Mouse (Mus musculus): Measurements from ENCODE around the gene Slc31a2.

Slc31a2 gene

DNA sequence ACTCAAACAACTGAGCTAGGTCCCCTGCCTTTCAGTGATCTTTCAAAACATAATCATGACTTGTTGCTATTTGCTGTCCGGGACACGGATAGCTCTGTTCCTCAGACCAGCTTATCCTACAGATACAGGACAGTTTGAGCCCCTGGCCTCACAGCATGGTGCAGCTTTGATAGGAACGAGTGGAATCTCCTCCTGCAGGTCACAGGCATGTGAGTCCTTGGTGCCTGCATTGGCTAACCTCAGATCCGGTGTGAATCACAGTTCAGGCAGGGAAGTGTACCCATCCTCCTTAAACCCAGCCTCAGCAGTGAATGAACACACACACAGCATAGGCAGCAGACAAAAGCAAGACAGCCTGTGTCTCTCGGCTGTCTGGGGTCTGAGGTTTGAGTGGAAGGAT lies 19.0 kb downstream of the Slc31a2 start:
- no peak for DNase-seq (ENCODE audit: low spot score in 2 of 2)

DNA sequence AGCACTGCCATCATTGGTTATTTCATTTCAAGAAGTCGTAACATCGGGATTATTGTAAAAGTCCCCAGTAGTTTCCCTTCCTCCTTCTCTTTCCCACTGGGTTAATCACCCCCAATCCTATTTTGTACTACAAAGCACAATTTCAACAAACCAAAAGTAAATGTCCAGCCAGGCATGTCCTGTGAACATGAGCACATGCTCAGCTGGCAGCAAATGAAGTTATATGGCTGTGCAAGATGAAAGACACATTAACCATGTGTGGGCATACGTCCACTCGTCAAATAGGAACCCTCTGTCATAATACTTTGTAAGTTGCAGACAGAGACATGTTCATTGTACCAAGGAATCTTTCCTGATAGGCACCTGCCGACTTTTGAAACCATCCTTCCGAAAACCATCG lies 20.6 kb downstream of the Slc31a2 start:
- no peak for DNase-seq (ENCODE audit: low spot score in 2 of 2)

DNA sequence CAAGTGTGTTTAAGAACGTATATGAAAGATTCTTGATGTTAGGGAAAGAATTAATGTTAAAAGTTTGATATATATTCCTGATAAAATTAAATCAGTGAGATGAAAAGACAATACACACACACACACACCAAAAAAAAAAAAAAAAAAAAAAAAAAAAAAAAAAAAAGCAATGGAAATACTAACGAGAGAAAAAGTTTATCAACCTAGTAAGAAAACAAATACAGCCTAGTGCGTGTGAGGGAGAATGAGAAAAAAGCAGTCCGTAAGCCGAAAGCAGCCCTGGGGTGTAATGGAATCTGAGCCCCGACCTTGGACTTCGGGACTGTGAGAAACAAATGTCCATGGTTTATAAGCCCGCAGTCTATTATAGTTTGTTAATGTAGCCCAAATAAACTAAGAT lies 23.2 kb downstream of the Slc31a2 start:
- DNase-seq (ENCODE audit: low spot score in 2 of 2): no peak

DNA sequence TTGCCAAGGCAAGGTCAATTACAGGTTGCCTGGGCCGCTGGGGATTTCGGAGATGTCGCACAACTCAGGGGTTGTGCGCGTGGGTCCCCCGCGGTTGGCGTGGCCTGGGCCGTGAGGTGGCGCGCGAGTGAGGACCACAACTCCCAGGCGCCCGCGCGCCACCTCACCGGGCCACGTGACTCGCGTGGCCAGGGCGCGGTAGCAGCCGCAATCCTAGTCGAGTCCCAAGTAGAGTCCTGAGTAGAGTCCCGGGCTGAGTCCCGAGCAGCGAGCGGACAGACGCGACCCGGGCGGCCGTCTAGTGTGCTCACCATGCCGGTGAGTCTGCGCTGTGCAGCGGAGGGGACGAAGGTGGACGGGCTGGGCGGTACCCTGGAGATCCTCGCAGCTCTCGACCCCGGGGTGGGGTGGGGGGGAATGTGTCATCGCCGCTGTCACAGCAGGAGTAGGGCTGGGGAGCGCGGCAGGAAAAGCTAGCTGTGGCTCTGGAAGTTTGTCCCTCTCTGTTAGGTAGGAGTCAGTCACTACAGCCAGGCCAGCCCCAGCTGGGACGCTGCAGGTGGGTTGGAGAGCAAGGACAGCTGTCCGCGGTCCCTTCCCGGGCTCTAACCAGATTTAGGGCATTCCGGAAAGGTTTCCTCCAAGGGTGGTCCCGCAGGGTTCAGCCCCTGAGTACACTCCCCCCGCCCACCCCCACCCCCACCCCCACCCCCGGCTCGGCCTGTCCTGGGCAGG lies 24.1 kb downstream of the Slc31a2 start:
- DNase-seq (ENCODE audit: low spot score in 2 of 2): peak; percentile 81 to 83

DNA sequence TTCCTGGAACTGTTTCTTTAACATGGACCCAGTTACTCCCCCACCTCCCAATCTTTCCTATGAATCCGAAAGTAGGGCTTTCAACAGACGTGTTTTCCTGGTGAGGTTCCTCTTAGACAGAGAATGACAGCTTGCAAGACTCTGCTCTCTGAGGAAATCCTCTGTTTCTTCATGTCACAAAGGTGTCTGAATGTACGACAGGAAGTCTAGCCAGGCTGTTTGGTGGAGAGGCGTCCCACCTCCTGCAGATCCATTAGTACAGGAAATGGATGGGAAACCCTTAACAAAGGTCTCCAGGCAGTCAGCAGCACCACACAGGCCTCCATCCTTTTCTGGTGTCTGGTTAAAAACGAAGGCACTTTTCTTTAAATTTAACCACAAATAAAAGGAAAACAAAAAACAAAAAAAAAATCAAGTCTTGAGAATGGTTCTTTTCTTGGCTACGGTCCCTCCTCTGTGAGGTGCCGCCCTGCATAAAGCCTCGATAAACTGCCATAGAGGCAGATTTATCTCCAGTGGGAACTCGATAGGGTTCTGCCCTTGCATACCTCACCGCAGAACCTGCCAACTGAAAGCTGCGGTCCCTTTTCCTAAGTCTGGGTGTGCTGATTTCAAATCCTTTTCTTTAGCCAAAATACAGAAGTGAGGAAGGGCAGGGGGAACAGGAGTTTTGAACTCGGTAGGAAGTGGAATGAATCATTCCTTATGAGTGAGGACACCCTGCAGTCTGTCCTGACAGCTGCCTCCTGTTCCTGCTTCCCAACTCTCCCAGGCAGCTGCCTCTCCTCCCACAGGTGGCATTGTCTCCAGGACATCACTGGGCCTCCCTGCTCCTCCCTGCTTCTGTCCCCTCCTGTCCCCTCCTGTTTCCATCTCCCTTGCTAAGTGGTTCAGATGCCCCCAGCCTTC lies 24.9 kb downstream of the Slc31a2 start:
- DNase-seq (ENCODE audit: low spot score in 2 of 2): no peak

DNA sequence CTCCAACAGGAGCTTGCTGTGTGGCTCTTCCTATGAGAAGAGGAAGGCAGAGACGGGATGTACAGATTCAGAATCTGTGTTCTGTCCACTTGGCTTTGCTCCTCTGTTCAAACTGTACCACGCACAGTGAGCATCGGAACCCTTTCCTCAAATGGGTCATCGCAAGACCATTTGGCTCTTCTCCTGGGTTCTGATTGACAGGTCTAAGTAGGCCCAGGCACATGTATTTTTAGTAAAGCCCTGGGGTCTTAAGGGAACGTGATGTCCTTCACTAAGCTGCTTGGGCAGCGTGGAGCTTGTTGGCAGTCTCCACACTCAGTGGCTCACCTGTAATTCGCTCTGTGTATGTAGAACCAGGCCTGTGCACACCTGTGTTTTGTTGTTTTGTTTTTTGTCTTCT lies 26.9 kb downstream of the Slc31a2 start:
- no peak for DNase-seq (ENCODE audit: low spot score in 2 of 2)

DNA sequence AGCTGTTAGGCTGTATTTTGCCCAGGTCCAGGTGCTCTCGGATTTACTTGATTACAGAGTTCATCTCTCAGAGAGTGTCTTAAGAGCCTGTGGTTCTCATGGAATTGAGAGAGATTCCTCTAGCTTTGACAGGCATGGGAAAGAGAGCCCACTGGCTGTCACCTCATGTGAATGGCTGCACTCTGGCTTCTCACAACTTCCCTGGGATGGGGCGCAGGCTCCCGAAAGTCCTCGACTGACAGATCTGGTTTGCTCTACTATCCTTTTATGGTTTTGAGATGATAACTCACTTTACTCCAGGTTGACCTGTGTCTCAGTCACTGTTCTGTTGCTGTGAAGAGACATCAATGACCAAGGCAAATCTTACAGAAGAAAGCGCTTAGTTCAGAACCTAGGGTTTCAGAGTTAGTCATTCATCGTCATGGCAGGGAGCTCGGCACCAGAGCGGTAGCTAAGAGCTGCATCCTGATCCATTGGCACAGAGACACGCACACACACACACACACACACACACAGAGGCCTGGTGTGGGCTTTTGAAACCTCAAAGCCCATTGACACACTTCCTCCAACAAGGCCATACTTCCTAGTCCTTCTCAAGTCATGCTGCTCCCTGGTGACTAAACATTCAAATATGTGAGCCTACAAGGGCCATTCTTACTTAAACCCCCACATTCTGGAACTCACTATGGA lies 28.6 kb downstream of the Slc31a2 start:
- peak in 1 of 2 experiments; percentile 1 for DNase-seq (ENCODE audit: low spot score in 2 of 2)

DNA sequence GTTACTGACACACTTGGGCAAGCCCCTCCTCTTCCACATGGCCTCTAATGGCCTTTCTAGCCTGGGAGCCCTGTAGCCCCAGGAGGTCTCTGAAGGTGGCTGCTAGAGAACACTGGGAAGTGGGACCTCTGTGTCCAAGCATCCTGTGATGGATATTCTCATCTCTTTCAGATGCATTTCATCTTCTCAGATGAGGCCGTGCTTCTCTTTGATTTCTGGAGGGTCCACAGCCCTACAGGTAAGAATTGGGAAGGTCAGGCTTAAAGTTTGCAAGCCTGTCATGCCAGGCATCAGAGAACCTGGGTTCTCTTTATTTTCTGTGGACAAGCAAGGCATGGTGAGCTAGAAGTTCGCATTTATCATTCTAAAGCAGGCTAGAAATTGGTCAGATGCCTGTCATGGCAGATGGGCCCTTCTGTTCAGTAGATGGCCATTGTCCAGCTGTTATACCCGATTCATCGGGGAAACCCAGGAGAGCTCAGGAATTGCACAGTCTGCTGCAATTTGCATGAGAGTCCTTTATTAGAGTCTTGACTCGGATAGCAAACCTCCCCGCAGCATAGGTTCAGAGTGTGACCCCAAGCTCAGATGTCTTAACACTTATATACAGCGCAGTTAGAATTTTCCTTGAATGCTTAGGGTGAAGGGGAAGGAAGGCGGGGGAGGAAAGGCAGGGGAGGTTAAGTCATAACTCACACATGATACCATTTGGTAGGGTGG lies 30.3 kb downstream of the Slc31a2 start:
- DNase-seq (ENCODE audit: low spot score in 2 of 2): no peak

DNA sequence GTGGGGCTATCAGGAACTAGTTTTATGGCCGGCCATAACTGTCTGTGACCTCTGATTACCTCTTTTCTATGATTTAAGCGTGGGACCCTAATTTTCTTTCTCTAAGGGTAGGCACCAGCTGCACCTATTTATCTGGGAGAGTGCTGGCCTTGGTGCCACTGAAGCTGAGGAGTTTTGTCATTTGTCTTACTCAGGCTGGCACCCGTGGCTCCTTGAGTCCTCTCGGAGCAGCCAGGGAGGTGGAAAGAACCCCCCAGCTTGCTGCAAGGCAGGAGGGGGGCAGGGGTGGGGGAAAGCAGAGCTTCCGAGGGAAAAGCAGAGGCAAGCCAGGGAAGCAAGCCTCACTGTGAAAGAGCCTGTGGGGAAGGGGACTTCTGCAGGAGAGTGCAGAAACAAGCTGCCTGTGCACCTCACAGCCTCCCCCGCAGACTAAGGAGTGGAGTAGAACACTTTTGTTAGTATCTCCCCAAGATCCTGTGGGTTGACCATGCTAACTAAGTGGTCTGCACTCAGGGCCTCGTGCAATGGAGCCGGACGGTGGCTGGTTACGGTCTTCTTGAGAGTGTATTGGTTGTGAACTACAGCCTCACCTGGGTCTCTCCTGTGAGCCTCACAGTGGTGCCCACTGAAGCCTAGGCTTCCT lies 31.0 kb downstream of the Slc31a2 start:
- DNase-seq (ENCODE audit: low spot score in 2 of 2): peak in 1 of 2 experiments; percentile 49

DNA sequence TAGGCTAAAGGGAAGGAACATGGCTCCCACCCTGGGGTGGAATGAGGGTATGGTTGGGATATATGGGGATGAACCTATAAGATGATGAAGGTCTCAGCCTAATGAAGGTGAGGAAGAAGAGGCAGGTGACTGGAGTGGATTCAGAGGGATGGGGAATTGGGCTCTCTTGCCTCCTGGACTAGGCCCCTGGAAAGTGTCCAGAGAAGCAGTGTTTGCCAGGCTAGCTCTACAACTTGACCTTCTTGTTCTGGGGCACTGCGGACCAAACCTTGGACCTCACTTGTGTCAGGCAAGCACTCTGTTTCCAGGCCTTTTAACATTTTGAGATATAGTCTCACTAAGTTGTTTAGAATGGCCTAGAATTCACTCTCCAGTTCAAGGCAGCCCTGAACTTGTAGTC lies 32.4 kb downstream of the Slc31a2 start:
- DNase-seq (ENCODE audit: low spot score in 2 of 2): no peak

DNA sequence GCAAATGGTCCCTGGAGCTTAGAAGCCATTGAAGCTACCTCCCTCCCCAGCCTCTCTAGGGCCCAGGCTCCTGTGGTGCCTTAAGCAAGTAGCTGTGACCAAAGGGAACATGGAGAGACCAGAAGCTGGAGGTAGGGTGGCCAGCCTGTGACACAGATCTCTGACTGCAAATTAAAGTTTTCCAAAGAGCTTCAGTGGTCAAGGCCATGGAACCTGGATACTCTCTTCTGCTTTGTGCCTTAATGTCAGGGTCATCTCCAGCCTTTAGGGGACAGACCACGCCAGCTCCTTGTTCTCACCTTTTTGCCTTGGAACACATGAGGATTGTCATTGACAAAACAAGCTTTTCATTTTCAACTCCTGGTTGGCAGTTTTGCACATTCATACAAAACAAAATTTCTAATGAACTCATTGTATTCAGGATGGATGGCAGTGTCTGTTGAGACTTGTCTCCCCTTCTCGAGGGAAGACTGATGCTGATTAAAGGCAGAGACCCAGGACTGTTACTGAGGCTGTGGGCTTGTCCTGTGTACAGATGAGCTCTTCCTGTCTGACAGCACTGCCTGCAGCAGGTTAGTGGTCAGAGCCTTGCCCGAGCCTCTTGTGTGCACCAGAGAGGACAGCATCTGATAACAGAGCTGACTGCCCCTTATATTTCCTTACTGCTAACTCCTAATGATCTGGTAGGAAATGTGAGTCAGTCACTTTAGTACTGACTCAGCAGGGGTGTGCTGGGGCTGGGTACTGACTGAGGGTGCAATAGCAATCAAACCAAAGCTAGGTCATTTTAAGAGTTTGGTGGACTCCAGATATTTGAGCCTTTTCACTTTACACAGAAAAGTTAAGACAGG lies 35.1 kb downstream of the Slc31a2 start:
- no peak for DNase-seq (ENCODE audit: low spot score in 2 of 2)

DNA sequence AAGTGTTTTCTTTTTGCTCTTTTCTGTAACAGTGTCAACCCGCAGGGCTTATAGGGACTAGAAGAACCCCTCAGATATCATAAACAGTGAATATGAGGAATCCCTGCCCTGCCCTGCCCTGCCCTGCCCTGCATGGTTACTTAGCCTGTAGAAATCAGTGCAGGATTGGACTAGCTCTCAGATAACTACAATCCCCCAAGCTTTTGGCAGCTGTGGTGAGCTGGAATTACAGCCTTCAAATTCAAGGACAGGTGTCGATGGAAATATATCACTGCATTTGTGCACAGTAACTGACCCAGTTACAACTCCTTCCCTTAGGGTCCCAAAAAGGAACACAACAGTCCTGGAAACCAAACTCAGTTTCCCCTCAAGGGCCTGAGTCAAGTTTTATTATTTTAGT lies 37.6 kb downstream of the Slc31a2 start:
- no peak for DNase-seq (ENCODE audit: low spot score in 2 of 2)

DNA sequence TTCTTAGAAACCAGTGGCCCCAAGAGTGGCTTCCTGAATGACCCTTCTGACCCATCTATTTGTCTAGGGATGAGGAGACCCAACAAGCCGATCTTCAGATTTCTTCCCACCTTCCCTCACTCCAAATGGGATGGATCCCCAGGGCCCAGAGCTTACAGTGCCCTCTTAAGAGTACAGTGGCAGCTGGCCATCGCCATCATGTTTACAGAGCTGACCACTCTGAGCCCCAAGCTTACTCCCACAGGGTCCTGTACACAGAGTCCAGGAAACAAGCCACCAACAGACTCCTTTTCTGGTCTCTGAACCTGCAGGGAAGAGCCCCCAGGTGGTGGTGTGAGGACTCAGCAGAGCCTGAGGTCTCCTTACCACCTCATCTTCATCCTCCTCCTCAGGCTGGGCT lies 40.4 kb downstream of the Slc31a2 start:
- no peak for DNase-seq (ENCODE audit: low spot score in 2 of 2)

DNA sequence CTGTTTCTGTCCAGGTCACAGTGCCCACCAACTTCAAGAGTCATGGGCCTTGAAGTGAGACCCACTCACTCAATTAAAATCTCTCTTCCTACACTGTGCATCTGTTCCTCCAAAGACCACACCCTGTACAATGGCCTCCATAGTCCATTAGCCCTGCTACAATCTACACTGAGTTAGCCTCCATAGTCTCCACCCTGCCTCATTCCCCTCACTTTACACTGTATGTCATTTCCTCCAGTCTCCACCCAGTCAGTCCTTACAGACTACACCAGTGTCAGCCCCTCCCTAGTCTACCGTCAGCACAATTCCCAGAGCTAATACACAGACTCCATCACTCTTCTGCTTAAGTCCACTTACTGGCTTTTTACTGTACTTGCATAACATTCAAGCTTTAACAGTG lies 40.9 kb downstream of the Slc31a2 start:
- DNase-seq (ENCODE audit: low spot score in 2 of 2): no peak

DNA sequence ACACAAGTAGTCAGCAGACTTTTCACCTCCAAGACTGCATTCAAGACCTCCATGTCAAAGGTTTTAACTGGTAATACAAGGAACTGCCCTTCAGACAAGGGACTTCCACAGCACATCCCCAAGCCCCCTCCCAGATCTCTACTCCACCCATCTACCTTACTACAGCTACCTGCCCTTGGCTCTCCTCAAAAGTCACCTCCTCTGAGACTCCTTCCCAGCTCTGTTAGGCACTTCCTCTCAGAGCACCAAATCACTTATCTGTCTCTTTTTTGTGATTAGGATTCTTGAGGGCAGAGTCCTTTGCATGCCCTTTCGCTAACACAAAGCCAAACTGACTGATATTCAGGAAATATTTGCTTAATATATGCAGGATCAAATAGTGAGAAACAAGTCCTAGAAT lies 43.9 kb downstream of the Slc31a2 start:
- DNase-seq (ENCODE audit: low spot score in 2 of 2): no peak

DNA sequence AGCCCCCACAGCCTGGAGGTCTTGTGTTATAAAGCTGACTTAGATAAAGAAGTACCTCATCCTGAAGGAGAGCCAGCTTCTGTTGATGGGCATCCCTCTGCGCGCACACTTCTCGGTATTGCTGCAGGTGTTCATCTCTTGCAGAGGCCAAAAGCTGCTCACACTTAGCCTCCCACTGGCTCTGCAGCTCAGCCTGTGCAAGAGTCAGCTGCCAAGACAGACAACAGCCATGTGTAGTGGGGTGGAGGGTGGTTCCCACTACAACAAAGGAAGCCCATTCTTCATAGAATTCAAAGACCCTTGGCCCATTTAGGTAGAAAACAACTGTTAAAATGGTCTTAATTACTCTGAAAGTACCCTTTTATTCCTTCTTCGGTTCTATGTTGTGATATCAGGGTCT lies 44.5 kb downstream of the Slc31a2 start:
- DNase-seq (ENCODE audit: low spot score in 2 of 2): no peak

DNA sequence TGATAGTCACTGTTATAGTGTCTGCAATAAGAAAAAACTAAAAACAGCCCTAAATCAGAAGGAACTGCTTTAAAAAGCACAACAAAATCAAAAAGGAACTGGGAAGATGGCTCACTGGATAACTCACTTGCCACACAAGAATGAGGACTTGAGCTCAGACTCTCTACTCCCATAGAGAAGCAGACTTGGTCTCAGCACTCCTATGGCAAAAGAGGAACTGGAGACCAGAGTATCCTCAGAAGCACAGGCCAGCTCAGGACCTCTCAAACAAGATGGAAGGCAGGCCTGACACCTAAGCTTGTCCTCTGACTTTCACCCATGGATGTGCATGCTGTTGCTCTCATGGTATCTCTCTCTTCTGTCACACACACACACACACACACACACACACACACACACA lies 46.0 kb downstream of the Slc31a2 start:
- DNase-seq (ENCODE audit: low spot score in 2 of 2): no peak

DNA sequence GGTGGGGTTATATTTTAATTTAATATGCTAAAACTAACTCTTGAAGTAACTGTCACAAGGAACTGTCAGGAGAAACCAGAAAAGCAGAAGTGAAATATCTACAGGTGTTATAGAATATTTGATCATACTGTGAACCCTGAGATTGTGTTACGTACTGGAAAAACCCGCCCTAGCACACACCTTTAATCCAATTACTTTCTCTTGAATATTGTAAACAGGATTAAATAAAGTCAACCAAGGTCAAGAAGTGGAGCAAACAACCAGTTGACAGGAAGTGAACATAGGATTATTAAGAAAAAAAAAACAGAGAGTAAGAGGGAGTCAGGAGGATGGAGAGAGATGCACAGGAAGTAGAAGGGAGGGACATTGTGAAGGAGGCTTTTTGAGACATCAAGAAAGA lies 50.5 kb downstream of the Slc31a2 start:
- no peak for DNase-seq (ENCODE audit: low spot score in 2 of 2)

DNA sequence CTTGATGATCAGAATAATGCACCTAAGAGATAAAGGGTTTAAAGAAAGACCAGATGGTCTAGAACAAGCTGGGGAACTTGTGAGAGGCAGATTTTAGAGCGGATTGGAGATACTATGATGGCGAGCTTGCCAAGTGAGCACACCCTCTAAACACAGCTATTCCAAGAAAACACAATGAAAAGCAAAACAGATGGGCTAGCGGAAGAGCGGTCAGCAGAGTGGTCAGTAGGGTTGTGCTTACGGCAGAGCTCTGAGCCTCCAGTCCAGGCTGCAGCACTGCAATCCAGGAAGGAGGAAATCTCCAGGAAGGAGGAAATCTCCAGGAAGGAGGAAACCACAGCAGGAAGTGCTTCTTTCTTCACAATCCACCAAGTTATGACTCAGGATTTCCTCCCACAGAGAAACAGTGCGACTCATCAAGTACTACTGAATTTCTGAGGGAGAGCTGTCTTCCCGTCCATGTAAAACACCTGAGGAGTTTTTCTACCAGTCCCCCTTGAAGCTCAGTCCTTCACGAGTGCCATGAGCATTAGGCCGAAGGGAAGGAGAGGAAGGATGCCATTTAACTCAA lies 51.4 kb downstream of the Slc31a2 start:
- DNase-seq (ENCODE audit: low spot score in 2 of 2): no peak

DNA sequence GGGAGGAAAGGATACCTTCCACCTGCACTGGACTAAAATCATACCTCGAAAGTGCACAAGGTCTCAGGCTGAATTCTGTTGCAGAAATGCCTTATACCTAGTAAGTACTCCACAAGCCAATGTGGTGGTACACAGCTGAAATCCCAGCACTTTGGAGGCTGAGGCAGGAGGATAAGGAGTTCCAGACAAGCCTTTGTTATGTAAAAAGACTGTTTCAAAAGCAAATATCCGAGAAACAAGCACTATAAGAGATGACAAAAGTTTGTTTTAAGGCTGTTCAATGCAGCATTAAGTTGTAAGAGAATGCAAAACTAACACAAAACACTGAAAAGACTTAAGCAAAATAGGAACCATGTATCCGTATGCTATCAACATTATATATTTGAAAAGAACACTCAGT lies 52.2 kb downstream of the Slc31a2 start:
- no peak for DNase-seq (ENCODE audit: low spot score in 2 of 2)

Data from right cerebral cortex, adult 2 months (tissue).